Mouse (Mus musculus): ENCODE data around the gene C530008M17Rik. TPM values are rescaled to one million over a fixed set of nuclear protein-coding genes. Genes with fewer than 3 reads are reported as not detected.

C530008M17Rik gene
- total and polyA plus RNA-seq, 2 experiments from 2014 or later: 59.3 to 68.7 TPM

DNA sequence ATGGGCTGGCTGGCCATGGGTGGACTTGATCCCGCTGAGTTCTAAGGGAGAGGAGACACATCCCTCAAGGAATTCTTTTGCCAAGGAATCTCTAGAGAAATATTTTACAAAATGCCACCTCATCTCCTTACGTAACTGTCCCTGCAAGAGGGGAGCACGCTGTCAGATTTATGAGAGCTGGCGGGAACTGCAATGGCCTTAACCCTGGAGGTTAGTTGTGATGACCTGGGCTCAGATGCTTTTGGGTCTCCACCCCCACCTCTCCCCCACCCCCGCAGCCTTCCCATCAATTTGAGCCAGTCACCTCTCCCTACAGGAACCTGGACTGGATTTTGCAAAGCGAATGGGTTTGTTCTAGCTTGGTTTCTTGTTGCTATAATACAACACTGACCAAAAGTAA is 190.8 kb downstream of the C530008M17Rik start:
- no peak for TF ChIP-seq CTCF (IDR thresholded peaks at IDR 0.05)
- no peak overlapping the region for H3K9ac ChIP-seq (replicated peaks; ENCODE audit: low read length, poor library complexity, severe bottlenecking)
- no peaks in the 10 kb centered on the region for H3K4me1 ChIP-seq (ENCODE audit: insufficient read depth, low read length)
- no peak overlapping the region for H3K4me2 ChIP-seq (ENCODE audit: low read depth, low read length, poor library complexity, severe bottlenecking)
- H3K4me3 ChIP-seq (ENCODE audit: low read depth, low read length): no peak overlapping the region
- ATAC-seq (ENCODE audit: low FRiP score) (no peak), DNase-seq (ENCODE audit: low spot score) (no peak)
- WGBS: 88% methylated on average over 6 of the region's 6 CpGs
- no peaks in the 10 kb centered on the region for H3K9me3 ChIP-seq (ENCODE audit: low read length)
- H3K27me3 ChIP-seq (ENCODE audit: insufficient read depth, low read length): no peaks in the 10 kb centered on the region
- no peaks in the 10 kb centered on the region for H3K36me3 ChIP-seq (ENCODE audit: insufficient read depth, low read length)
- no peak overlapping the region for H3K27ac ChIP-seq (ENCODE audit: low read depth, low read length)

GRCm38 (mm10) chr5:76851316-76851715 is 195.0 kb downstream of the C530008M17Rik start:
- Histone ChIP-seq H3K9me3 (ENCODE audit: low read length) (no peaks in the 10 kb centered on the region), H3K36me3 (ENCODE audit: insufficient read depth, low read length) (peaks cover 2% of the 10 kb centered on the region; the same call in 1 of the 2 replicates), H3K4me2 (ENCODE audit: low read depth, low read length, poor library complexity, severe bottlenecking) (no peak overlapping the region), H3K9ac (replicated peaks; ENCODE audit: low read length, poor library complexity, severe bottlenecking) (no peak overlapping the region), H3K27me3 (ENCODE audit: insufficient read depth, low read length) (no peaks in the 10 kb centered on the region), H3K4me1 (ENCODE audit: insufficient read depth, low read length) (no peaks in the 10 kb centered on the region), H3K27ac (ENCODE audit: low read depth, low read length) (no peak overlapping the region), H3K4me3 (ENCODE audit: low read depth, low read length) (no peak overlapping the region)
- WGBS: 71% methylated on average over 4 of the region's 4 CpGs
- no peak for TF ChIP-seq CTCF (IDR thresholded peaks at IDR 0.05)
- peak; percentile 42 for DNase-seq (ENCODE audit: low spot score)
- no peak for ATAC-seq (ENCODE audit: low FRiP score)

- 10% methylated on average over 10 of the region's 10 CpGs for WGBS
- no peak overlapping the region for H3K4me2 ChIP-seq (ENCODE audit: low read depth, low read length, poor library complexity, severe bottlenecking)
- peak; percentile 83 for ATAC-seq (ENCODE audit: low FRiP score)
- DNase-seq (ENCODE audit: low spot score): peak; percentile 90
- no peak overlapping the region for H3K4me3 ChIP-seq (ENCODE audit: low read depth, low read length)
- no peaks in the 10 kb centered on the region for H3K27me3 ChIP-seq (ENCODE audit: insufficient read depth, low read length)
- no peak overlapping the region for H3K9ac ChIP-seq (replicated peaks; ENCODE audit: low read length, poor library complexity, severe bottlenecking)
- no peaks in the 10 kb centered on the region for H3K4me1 ChIP-seq (ENCODE audit: insufficient read depth, low read length)
- H3K27ac ChIP-seq (ENCODE audit: low read depth, low read length): no peak overlapping the region
- no peaks in the 10 kb centered on the region for H3K9me3 ChIP-seq (ENCODE audit: low read length)
- peaks cover 17% of the 10 kb centered on the region; the same call in 1 of the 2 replicates for H3K36me3 ChIP-seq (ENCODE audit: insufficient read depth, low read length)
- peak; percentile 95 for TF ChIP-seq CTCF (IDR thresholded peaks at IDR 0.05)
Observed at GRCm38 (mm10) chr5:76853549-76853948, 197.2 kb downstream of the C530008M17Rik start.

DNA sequence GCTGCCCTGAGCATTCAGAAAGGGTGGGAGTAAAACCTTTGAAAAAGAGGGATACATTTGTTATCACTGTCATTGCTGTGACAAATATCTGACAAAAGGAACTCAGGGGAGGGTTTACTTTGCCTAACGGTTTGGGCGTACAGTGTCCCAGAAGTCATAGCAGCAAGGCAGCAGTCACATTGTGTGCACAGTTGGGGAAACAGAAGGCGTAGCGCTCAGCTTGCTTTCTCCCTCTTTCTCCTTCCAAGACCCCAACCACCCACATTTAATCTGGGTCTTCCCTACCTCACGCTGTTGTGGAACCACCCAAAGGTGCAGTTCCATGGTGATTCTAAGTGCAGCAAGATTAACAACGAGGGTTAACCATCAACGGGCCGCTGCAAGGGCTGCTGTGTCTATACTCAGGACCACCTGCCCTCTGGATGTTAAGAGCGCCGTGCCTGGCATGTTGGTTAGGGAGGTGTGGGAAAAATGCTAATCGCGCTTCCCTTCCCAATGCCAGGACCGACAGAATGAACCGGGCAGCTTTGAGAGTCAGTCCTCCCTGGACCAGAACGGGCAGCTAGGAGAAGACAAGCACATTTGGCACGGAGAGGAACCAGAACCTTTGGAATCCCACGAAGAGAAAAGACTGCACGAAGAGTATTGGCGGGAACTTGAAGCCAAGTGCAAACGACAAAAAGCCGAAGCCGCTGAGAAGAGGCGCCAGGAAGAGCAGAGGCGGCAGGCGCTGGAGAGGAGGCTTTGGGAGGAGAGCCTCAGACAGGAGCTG is 199.7 kb downstream of the C530008M17Rik start:
- TF ChIP-seq CTCF (IDR thresholded peaks at IDR 0.05): no peak
- H3K27me3 ChIP-seq (ENCODE audit: insufficient read depth, low read length): no peaks in the 10 kb centered on the region
- H3K36me3 ChIP-seq (ENCODE audit: insufficient read depth, low read length): peaks cover 21% of the 10 kb centered on the region
- no peak overlapping the region for H3K9ac ChIP-seq (replicated peaks; ENCODE audit: low read length, poor library complexity, severe bottlenecking)
- ATAC-seq (ENCODE audit: low FRiP score) (no peak), DNase-seq (ENCODE audit: low spot score) (peak; percentile 67)
- no peaks in the 10 kb centered on the region for H3K4me1 ChIP-seq (ENCODE audit: insufficient read depth, low read length)
- no peak overlapping the region for H3K27ac ChIP-seq (ENCODE audit: low read depth, low read length)
- H3K4me3 ChIP-seq (ENCODE audit: low read depth, low read length): no peak overlapping the region
- WGBS: 35% methylated on average over 25 of the region's 25 CpGs
- H3K9me3 ChIP-seq (ENCODE audit: low read length): no peaks in the 10 kb centered on the region
- H3K4me2 ChIP-seq (ENCODE audit: low read depth, low read length, poor library complexity, severe bottlenecking): peak overlapping the region; percentile 44; the same call in 1 of the 2 replicates

GRCm38 (mm10) chr5:76857103-76858015 is 201.0 kb downstream of the C530008M17Rik start:
- Histone ChIP-seq H3K4me2 (ENCODE audit: low read depth, low read length, poor library complexity, severe bottlenecking) (peak overlapping the region; percentile 44), H3K9ac (replicated peaks; ENCODE audit: low read length, poor library complexity, severe bottlenecking) (no peak overlapping the region), H3K36me3 (ENCODE audit: insufficient read depth, low read length) (peaks cover 21% of the 10 kb centered on the region), H3K4me1 (ENCODE audit: insufficient read depth, low read length) (no peaks in the 10 kb centered on the region), H3K27me3 (ENCODE audit: insufficient read depth, low read length) (no peaks in the 10 kb centered on the region), H3K27ac (ENCODE audit: low read depth, low read length) (no peak overlapping the region), H3K4me3 (ENCODE audit: low read depth, low read length) (peak overlapping the region; percentile 23), H3K9me3 (ENCODE audit: low read length) (no peaks in the 10 kb centered on the region)
- TF ChIP-seq CTCF (IDR thresholded peaks at IDR 0.05): no peak
- DNase-seq (ENCODE audit: low spot score) (no peak), ATAC-seq (ENCODE audit: low FRiP score) (no peak)
- 35% methylated on average over 61 of the region's 62 CpGs for WGBS
